Mouse (Mus musculus) cerebellum, postnatal 25 days (tissue): ENCODE data around the gene Gba.
"Not testable (repeated sequence)": the region's sequence is repeated elsewhere in the genome, so short reads cannot be mapped to it uniquely, and the experiment has no call there.

Experiments
- DNase-seq, 2 experiments: peaks; one replicate each; pipeline ENCODE4 v3.0.0; 2021; ENCODE audit warnings: mixed read lengths in 2 of 2

Gene Gba

DNA sequence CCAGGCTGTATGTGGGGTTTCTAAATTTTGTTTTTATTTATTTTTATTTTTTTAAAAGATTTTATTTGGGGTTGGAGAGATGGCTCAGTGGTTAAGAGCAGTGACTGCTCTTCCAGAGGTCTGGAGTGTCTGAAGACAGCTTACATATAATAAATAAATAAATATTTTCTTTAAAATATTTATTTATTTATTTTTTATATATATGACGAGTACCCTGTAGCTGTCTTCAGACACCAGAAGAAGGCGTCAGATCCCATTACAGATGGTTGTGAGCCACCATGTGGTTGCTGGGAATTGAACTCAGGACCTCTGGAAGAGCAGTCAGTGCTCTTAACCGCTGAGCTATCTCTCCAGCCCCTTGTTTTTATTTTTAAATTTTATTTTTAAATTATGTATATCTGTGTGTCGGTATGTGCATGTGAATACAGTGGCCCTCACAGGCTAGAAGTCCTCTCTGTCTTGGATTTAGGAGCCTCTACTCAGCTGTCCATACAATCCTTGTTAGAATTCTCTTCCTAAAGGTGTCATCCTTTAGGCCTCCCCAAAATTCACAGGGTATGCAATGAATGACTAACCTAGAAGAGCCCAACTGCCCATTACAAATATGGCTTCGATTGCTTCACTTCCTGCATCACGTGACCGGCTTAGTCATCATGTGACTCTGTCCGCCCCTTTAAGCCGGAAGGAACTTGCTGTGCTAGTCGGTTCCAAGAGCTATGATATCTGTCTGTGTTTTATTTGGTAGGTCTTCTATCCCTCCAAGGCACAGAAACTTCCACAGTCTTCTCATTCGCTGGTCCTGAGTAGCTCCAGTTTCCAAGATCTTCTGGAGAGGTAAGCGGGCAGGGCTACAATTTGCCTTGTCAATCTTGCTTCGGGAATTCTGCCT, at the start of gene Gba:
Gba (plus strand) TSS at position 676 of the 889 bp plus-strand sequence.
- peak; percentile 89 to 91 for DNase-seq

DNA sequence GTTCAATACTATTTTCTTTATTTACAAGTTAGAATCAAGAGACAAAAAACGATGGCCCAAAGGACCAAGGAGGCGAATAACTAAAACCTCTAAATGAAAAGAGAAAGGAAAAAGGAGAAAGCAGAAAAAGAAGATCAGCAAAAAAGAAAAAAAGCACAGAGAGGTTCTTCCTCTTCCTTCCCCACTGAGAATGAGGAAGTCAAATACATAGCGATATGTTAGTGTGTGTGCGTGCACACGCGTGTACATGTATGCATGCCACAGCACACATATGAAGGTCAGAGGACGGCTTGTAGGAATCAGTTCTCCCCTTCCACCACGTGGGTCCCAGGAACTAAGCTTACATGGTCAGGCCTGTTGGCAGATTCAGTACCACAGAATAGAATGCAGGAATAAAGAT, 45.8 kb upstream of the Gba start:
- no peak for DNase-seq

DNA sequence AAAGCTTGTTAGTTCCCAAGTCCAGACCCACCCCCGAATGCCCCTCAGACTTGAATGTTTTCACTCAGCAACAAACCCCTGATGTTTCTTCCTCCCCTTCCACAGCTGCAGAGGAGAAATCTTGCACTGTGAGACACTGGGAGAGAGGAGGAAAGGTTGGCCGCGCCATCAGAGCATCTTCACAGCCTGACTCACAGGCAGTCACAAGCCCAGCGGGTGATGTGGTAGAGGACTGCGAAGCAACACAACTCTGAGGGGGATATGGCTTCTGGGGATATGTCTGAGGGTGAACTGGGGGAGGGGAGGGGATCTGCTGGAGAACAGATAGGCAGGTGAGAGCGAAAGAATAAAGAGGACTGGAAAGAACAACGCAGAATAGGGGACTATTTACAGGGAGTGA, 44.1 kb upstream of the Gba start:
- no peak for DNase-seq

DNA sequence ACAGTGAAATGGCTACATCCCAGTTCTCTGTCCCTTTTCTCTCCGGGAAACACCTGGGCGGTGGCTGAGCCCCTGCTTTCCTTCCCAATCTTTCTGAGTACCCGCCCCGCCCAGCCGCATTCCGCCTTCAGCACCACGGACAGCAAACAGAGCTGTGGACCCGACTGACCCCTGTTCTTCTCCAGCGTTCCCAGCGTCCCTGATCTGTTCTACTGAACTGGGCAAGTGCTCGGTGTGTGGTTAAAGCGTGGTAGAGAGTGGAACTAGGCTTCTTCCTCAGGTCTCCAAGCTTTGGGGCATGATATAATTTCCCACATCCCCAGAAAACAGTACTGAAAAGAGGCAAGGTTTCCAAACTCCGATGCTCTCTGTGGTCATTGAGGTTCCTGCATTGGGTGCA, 43.5 kb upstream of the Gba start:
- DNase-seq, result no peak

DNA sequence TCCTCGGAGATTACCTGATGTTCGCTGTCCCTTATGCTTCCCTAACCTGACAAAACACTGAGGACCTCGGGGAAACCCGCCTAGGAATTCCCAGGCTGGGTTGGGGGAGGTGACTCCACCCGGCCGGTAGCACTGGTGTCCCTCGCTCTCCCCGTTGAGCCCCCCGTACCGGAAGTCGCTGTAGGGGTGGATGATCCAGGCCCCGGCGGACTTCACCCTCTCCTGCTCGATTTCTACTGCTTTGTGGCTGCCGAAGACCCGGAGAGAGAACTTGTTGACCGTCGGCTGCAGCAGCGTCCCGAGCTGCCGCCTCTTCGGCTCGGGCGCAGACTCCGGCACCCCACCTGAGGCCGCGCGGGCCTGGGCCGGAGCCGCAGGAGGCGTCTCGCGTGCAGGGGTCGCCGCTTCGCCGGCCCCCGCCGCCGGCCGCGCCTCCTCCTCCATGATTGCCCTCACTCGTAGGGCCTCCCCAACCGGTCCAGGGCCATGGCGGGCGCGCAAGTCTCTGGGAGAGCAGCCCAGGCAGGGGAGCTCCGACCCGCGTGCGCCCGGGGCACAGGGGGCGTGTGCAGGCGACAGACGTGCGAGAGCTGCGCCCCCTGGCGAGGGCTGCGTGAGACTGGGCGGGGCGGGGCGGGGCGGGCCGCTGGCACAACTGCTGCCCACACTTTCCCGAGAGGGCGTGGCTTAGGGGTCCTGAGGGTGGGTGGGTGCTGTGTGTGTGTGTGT, 42.9 kb upstream of the Gba start, which contains the start of gene Hcn3:
Hcn3 (minus strand) TSS at position 581 of the 729 bp plus-strand sequence.
- peak; percentile 64 to 83 for DNase-seq

DNA sequence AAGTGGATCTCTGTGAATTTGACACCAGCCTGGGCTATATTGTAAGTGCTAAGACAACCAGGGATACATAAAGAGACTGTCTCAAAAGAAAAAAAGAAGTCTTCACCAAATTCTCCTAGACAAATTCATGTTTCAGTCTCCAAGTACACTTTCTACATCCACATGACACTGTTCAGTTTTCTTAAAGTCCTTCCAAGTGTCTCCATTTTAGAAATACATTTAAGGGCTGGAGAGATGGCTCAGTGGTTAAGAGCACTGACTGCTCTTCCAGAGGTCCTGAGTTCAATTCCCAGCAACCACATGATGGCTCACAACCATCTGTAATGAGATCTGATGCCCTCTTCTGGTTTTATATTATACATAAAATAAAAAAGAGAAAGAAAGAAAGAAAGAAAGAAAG, 41.5 kb upstream of the Gba start:
- DNase-seq, result not testable (repeated sequence)

DNA sequence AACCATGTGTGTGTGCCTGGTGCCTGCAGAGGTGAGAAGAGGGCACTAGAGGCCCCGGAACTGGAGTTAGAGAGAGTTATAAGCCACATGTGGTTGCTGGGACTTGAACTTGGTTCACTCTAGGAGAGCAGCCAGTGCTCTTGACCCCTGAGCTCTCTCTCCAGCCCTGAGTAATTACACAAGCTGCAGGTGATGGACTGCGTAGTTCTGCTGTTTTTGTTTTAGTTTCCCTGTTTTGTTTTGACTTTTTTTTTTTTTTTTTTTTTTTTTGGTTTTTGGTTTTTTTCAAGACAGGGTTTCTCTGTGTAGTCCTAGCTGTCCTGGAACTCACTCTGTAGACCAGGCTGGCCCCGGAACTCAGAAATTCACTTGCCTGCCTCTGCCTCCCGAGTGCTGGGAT, 40.9 kb upstream of the Gba start:
- no peak for DNase-seq

DNA sequence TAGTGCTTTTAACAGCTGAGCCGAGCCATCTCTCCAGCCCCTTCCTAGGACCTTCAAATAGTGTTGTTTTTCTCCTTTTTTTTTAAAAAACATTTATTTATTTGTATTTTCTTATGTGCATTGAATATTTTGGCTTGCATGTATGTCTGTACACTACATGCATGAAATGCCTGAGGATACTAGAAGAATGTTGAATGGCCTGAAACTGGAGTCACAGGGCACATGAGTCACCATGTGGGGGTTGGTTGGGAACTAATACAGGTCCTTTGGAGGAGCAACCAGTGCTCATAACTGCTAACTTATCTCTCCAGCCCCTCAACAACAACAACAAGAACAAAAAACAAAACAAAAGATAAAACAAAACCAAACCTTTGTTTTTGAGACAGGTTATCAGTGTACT, 39.6 kb upstream of the Gba start:
- no peak for DNase-seq

DNA sequence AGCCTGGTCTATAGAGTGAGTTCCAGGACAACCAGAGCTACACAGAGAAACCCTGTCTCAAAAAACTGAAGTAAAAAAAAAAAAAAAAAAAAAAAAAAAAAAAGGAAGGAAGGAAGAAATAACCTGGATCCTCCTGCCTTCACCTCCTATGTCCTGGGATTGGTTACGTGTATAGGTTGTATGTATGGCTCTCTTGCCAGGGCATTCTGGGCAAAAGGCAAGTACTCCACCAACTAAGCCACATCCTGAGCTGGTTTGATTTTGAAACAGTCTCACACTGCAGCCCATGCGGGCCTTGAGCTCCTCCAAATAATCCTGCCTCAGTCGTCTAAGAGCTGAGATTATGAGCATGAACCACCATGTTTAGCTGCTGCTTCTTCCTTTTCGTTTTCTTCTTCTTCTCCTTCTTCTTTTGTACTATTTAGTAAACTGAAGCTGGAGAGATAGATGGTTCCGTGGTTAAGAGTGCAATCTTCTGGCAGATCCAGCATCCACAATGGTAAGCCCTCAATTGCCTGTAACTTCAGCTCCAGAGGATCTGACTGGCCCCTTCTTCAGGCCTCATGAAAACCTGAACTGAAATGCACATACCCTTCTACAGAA, 39.0 kb upstream of the Gba start:
- no peak for DNase-seq

DNA sequence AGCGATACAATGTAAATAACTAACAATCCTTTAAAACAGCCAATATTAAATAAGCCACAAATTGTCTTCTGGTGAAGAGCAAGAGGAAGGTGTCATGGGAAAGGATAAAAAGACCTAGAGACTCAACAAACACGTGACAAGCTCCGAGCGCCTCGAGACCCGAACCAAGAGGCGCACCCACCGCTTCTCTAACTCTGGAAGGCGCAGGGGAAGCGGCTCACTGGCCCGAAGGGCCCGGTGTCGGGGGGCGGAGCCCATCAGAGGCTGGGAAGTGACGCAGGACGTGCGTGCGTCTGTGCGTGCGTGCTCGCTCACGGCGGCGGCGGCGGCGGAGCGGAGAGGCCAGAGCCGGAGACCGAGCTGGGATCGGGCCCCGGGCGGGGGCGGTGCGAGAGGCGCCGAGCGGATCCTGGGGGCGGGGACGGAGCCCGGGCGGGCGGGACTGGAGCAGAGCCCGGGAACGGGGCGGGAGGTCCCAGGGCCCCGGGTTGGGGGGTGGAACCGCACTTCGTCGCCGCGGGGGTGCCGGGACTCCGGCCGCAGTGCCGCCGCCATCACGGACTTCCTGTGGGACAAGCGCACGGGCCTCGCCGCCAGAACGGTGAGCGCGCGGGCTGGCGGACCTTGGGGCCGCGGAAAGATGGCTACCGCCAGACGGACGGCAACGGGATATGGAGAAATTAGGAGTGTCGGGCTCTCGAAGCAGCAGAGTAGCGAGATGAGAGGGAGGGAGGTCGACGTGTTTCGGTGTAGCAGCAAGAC, 38.0 kb upstream of the Gba start, which contains the start of gene Clk2:
Clk2 (plus strand) TSS at position 290 of the 762 bp plus-strand sequence.
- DNase-seq, result peak; percentile 95 to 97

DNA sequence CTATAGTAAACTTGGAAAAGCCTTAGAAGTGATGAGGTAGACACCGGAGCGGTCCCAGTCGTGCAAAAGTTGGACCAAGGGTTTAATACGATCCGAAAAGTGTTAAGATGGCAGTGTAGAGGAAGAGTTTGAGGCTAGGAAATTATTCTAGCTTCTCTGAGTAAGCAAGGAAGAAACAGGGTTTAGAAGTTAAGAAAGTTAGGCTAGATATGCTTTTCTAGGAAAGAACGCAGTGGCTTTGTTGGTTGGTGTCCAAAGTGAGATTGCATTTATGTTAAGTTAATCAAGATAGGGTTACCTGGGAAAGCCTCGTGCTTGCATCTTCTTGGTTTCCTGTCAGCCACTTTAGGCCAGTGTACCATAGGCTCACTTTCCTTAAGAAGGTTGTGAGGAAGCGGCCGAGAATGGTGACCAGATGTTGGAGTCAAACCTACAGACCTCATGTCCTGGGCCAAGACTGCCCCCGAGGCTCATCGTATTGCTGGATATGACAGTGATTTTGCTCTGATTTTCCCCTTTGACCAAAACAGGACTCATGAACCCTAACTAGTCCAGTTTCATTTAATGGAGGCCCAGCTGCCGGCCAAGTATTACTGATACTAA, 37.4 kb upstream of the Gba start:
- no peak for DNase-seq

DNA sequence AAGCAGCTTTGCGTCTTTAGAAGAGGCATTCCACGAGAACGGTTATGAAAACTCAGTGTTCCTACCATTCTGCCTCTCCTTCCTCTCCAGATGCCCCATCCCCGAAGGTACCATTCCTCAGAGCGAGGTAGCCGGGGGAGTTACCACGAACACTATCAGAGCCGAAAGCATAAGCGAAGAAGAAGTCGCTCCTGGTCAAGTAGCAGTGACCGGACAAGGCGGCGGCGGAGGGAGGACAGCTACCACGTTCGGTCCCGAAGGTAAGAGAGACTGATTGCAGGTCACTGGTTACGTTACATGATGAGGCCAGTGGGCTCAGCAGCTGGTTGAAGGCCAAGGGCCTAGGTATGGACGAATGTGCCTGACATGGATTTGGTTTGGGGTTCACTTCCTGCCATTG, 35.8 kb upstream of the Gba start:
- DNase-seq, result no peak

DNA sequence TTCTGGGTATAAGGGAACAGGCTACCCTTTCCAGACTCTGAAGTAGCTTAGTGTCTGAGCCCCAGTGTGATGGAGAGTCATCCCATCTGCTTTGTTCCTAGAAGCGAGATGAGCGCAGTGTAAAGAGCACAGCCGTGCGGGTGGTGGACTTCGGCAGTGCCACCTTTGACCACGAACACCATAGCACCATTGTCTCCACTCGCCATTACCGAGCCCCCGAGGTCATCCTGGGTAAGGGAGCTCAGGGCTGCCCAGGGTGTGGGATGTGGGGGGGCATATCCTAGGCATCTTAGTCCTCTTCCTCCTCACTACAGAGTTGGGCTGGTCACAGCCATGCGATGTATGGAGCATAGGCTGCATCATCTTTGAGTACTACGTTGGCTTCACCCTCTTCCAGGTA, 27.9 kb upstream of the Gba start:
- DNase-seq, result no peak

DNA sequence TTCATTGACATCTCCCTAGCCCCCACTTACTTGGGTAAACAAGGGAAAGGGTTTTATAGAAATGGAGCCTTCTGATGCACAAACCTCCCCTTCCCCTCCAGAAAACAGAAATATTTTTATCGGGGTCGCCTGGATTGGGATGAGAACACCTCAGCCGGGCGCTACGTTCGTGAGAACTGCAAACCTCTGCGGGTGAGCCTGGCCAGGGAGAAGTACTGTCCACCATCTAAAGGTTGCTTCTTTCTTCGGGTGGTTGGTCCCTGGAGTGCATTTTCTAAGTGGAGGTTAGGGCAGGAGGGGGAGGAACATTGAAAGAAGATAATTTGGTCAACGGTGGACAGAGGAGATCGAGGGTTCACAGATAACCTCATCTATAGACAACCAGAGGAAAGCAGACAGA, 27.2 kb upstream of the Gba start:
- DNase-seq, result no peak

DNA sequence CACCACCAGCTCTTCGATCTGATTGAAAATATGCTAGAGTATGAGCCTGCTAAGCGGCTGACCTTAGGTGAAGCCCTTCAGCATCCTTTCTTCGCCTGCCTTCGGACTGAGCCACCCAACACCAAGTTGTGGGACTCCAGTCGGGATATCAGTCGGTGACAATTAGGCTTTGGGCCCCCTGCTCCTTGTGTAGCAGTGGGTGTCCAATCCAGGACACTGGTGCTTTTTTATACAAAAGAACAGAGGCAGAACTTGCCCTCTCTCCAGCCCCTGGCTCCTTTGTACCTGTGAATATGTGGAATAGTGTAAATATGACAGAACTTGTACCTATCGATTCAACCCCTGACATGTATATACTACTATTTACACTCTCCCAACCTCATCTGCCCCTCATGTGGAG, 26.3 kb upstream of the Gba start:
- DNase-seq, result no peak

DNA sequence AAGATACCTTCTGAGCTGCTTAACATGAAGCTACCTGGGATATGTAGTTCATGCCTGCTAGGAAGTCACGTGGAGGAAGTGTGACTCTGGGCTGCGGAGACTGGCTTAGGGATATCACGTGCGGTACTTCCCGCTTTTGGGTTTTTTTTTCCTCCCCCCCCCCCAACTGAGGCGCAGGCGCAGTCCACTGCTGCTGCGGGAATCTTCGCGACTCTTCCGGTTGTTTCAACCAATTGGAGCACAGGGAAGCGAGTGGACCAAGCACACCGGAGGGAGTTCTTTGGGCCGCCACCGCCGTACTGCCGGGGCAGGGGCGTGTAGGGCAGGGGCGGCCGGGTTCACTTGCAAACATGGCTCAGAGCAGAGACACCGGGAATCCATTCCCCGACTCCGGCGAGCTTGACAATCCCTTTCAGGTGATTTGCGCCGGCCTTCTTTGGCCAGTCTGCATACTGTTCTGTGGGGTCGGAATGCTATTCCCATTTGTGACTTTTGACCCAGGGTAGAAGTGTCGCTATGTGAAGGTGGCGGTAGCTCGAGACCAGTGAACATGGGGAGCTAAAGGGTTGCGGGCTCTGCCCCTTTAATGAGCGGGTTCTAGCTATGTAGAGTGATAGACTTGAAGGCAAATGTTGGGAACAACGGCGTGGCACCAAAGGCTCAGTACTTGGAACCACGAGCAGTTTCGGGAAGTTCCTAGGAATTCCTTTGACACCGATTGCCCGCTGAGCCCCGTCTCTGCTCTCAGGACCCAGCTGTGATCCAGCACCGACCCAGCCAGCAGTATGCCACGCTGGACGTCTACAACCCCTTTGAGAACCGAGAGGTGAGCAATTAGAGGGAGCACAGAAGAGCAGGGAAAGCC, 25.3 kb upstream of the Gba start, which contains the start of gene Scamp3:
Scamp3 (plus strand) TSS at position 232 of the 865 bp plus-strand sequence.
- peak; percentile 84 to 91 for DNase-seq

DNA sequence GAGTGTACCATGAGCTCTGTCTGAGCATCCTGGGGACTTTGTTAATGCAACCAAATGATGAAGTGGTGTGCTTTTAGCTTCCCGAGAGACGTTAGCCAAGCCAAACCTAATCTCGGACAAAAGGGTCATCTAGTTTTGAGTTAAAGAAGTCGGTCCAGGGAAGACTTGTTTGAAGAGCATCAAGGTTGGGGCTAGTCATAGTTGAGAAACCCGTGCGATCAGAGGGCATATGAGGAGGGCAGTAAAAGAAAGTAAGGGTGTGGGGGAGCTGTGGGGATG, 24.7 kb upstream of the Gba start:
- DNase-seq, result no peak

DNA sequence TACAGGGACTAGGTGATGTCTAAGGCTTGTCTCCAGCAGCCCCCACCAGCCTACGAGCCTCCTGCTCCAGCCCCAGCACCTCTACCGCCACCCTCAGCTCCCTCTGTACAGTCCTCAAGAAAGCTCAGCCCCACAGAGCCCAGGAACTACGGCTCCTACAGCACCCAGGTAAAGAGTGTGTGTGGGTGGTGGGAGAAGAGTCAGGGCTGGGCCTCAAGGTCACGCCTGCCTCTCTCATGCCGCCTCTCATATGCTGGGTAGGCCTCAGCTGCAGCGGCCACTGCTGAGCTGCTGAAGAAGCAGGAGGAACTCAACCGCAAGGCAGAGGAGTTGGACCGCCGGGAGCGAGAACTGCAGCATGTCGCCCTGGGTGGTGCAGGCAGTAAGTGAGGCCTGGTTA, 23.7 kb upstream of the Gba start:
- peak in 1 of 2 experiments; percentile 23 for DNase-seq

DNA sequence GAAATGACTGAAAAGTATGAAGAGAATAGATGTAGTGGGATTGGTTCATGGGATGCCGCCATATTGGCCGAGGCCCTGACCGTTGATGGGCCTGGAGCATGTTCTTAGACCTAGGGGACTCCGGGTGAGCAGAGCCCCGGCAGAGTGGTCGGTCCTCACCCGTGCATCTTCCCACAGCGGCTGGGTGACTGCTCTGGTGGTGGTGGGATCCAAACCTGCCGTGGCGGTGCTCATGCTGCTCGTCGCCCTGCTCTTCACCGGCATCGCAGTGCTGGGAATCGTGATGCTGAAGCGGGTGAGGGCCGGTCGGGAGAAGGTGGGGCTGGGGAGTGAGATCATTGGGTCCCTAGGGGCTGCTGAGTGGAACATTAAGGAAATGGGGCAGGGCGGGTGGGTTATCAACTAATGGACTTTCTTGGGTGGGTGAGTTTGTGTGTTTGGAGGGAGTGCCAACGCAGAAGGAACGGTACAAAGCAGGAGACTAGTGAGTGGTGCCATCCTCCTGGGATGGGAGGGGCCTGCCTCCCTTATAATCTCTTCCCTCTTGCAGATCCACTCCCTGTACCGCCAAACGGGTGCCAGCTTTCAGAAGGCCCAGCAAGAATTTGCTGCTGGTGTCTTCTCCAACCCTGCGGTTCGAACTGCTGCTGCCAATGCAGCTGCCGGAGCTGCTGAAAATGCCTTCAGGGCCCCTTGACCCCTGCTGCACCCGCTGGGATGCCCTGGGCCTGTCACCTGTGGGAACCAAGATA, 20.8 kb upstream of the Gba start:
- DNase-seq, result peak in 1 of 2 experiments; percentile 23

DNA sequence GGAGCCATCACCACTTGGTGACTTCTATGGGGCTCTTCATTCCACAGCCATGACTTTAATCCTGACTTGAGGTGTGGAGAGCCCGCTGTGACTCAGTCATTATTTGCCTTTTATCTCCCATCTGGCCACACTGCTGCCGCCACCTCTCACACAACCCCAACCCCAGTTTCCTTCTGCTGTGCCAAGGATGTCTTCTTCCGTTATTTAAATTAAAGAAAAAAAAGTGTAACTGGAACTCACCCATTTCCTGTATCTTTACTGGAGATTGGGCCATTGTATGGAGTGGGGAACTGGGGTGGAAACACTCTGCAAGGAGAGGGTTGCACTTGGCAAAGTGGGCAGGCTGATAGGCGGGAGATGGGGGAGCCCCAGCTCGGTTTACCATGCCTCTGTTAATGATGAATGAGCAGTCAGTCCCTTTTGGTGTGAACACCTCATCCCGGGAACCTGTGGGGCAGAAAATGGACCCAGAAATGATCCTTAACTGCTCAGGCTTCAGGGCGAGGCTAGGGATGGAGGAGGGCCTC, 20.1 kb upstream of the Gba start:
- no peak for DNase-seq
